Mouse (Mus musculus) adrenal gland, adult 2 months (tissue): Measurements from ENCODE around the gene Engase. TPM values are rescaled to one million over a fixed set of nuclear protein-coding genes. Genes with fewer than 3 reads are reported as not detected.

Experiments
- DNase-seq: peaks from one replicate; pipeline ENCODE4 v3.0.0; 2021
- polyA plus RNA-seq: library from polyadenylated mRNA; depleted of rRNA; stranded (reverse); fragments of >200 nt; gene quantifications from 2 replicates; pipeline ENCODE4 v1.2.3, GENCODE M21; 2012
- total RNA-seq, 2 experiments: library from RNA; stranded (reverse); gene quantifications; 2 replicates each; pipeline ENCODE4 v1.2.3; 2021

The Engase gene
- total and polyA plus RNA-seq, 3 experiments: 10.1 to 40.6 (median 17.1) TPM

DNA sequence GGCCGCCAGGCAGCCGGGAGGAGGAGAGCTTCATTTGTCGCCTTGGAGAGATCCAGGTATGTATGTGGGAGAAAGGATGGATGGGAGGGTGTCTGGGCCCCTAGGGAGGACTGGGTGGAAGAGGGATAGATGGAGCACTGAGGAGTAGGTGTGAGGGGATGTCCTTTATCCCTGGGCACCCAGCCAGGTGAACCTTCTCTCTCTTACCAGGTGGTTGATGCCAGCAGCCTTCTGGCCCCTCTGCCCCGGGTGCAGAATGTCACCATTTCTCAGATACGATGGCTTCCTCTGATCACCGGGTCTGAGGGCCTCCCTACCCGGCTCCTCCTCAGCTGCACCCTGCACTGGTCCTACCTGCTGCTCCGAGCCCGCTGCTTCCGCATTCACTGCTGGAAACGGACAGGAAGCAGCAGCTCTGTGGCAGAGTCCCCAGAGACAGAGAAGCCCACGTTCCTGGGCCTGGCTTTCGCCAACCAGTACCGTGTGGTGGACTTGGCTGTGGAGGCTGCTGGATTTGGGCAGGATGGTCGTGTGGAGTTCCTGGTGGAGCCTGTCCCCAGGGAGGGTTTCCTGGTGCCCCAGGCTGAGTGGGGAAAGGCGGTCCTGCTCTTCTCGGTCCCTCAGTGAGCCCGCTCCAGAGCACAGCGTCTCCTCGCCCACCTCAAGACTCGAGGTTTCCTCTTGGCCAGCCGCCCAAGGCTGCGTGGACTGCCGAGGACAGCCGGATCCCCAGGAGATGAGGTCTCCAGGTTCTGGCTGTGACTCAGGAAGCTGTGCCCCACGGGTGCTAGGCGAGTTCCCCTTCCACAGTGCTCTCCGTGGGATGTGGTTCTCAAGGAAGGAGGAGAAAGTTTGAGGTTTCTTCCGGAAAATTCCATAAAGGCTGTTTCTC, 10.5 kb downstream of the Engase start:
- DNase-seq: no peak

DNA sequence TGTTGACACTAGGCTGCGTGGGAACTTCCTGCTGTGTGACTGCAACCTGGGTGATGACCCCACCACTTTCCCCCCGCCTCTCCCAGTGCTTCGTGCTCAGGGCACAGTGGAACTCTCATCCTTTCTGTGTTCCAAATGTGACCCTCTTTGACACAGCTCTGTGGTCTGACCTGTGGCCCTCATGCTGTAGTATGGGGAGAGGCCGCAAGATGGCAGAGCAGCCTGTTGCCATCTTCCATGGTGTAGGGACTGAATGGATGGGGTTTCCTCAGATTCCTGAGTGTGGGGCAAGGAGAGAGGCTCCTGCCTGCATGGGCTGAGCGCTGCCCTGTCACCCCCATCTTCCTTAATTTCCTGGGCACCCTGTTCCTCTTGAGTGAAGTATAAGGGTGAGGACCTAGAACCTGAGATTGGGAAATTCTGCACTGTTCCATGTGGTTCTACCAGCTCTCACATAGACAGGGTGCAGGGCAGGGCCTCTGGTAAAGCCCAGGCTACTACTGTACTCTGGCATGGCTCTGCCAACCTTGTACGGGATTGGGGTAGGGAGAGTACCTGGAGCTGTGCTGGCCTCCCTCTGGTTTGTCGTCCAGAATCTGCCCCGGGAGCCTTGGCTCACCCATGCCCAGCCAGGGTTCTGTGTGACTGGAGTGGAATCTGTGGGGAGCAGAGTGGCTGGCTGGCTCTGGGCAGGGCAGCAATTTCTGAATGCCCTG, 11.7 kb downstream of the Engase start:
- DNase-seq: no peak

DNA sequence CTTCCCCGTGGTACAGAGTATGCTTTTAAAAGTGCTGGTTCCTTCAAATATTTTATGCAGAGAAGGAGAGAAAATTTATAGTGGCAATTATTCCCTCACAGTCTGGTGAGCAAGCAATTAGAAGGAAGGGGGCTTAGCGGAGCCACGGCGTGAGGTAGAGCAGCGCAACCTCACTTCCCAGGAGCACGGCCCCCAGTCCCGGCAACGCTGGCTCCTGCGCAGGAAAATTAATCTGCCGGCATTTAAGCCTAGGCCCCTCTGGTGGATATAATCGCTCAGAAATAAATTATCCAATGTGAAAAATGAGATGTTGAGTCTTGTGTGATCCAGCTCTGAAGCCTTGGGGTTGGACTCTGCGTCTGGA, 12.3 kb downstream of the Engase start:
- no peak for DNase-seq

DNA sequence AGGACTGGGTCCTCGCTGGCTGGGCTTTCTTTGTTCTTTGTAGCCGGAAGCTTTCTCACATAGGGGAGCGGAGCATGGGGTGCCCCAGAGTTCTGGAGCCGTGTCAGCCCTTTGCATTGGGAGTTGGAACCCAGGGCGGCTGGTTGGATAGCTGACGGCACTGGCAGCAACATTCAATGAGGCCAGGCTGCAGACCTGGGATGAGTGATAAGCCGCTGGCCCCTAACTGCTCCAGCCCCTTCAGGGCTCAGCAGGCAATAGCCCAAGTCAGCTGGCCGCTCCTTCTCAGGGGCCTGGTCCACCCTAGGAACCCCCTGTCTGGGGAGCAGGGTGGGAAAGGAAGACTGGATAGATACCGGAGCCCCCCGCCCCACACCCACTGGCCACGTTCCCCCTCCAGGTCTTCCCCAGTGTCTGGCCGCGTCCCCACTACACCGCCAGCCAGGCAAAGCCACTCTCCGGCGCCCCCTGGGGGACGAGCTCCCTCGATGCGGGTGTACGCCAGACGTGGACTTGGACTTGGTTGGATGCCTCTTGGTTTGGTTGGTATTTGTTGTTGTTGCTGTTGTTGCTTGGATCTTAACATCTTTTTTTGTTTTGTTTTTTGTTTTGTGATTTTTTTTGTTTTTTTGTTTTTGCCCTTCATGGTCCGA, 14.1 kb downstream of the Engase start:
- DNase-seq: peak; percentile 77

DNA sequence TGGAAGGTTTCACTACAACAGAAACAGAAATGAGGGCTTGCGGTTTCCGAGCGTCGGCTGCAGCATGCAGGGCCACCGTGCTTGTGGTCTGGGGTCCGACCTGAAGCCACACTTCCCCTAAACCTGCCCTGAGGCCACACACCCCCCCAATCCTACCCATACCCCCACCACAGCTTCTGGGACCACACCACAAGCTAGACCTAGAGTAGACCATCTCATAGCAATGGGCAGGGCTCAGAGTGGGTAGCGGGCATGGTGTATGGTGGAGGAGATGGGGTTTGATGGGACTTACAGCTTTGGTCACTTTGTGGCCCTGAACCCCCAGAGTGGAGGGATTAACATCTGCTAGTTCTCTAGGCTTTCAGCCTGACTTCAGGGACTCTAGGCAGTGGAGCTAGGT, 14.6 kb downstream of the Engase start:
- no peak for DNase-seq

DNA sequence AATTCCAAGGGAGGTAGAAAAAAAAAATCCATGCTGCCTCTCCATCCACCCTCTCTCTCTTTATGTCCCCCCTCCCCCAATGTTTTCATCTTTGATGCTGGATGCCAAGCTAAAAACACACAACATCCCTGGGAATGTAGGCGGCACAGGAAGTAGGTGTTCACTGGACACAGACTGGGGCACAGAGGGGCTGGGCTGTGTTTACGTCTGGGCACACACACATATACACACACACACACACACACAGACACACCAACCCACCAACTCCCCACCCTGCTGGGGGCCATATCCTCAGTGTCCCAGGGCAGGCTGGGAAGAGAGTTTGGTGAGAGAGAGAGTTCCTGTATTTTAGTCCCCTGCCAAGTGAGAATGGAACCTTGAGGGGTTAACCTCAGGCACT, 16.8 kb downstream of the Engase start:
- no peak for DNase-seq

DNA sequence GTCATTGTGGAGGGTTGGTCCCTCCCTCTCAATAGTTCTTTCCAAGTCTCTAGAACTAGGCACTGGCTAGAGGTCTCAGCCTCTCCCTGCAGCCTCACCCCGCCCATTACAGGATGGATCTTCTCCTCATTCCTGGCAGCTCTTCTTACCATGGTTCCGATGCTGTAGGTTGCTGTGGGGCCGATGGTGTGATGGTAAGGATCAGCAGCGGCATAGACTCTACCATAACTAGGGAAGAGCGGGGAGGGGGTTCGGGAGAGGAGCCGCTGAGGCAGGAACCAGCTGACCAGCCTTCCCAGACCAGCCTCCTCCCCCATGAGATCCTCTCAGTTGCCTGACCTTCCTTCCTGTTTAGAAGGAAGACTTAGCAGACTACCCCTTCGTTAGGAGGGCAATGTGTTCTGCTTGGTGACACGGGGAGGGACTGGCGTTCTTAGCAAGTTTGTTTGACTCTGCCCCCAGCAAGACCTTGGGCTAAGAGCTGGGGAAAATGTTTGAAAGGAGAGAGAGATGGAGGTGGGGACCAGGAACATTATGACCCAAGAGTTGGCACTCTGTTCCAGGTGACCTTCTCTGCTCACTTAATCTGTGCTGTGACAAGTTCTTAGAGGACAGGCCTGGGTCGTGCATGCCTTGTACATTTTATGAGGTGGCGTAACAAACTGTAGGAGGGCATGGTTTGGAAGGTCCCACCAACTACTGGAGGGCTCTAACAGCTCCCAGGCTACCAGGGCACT, 17.5 kb downstream of the Engase start:
- peak; percentile 29 for DNase-seq

DNA sequence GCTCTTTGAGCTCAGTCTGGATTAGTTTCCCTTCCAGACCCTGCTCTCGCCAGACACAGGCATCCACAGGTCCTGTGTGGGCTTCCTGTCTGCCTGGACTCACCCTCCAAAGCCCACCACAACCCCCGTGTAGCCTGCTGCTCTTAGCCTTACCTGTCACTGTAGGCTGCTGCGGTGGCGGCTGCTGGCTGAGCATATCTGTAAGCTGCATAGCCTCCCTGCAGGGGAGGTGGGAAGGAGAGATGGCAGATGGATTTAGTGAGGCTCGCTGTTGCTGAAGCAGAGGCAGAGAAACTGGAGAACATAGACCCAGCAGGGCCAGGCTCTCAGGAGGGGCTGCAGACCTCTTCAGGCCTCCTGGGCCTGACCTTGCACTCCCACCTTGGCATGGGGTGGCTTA, 18.4 kb downstream of the Engase start:
- no peak for DNase-seq

DNA sequence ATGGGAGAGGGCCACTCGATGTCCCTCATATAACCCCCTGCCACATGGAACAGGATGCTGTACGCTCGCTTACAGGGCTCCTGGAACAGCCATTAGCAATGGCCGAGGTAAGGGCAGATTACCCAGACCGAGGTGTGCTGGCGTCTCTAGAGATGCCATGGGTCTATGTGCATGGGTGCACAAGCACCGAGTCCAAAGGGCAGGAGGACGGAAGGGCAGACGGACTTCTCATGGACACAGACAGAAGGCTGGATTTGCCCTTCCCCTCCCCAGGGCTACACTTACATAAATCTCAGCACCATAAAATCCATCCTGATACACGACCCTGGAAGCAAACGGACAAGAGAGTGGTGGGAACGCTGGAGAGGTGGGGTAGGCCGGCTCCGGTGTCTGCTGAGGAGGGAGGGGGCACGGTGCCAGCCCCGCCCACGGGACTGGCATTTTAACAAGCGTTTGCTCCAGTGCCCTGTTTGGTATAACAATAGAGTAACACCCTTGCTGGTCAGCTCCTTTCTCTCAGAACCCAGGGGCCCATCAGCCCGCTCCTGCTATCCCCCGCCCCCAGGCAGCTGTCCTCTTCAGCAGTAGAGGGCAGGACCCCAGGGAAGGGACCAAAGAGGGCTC, 19.5 kb downstream of the Engase start:
- DNase-seq: no peak

DNA sequence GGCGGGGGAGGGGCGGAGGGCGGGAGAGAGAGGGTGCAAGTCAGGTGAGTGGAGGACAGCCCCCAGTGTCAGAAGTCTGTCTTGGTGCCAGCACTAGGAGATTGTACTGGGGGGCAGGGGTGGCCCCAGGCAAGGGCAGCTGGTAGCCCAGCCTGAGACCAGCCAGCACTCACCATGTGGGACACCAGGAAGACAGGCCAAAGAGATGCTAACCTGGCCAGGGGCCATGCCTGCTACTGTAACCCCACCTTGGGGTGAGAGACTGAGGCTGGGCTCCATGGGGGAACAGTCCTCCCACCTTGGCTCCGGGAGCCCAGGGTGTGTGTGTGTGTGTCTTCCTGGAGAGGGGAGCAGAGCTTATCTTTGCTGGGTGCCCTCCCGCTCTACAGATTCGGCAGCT, 26.4 kb downstream of the Engase start:
- no peak for DNase-seq

DNA sequence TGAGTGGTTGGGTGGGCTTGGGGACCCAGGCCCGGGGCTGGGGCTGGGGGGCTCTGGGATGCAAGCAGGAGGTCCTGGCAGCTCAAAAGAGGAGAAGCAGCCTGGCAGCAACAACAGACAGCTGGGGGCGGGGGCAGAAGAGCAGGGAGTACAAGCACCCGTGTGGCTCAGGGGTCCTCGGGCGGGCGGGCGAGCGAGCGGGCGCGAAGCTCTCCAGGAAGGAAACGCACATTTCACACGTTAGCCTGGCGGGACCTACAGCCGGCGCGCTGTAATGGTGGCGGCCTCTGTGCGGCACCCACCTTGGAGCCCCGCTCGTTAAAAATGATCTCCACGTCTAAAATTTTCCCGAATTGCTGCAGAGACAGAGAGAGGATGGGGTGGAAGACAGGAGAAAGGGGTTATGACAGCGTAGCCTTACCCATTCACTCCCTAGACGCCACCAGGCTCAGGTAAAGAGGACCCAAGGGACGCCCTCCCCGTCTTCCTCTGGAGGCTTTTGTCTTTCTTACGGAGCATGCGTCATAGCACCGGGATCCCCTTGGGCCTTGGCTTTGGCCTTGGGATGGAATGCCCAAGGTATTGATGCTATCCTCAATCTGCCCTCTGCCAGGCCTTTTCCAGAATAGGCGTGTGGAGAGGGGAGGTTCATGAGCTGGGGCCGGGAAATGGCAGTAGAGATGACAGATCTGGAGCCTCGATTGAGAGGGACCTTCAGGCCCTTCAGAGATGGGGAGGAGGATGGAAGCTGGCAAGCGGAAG, 27.0 kb downstream of the Engase start:
- peak; percentile 58 for DNase-seq

DNA sequence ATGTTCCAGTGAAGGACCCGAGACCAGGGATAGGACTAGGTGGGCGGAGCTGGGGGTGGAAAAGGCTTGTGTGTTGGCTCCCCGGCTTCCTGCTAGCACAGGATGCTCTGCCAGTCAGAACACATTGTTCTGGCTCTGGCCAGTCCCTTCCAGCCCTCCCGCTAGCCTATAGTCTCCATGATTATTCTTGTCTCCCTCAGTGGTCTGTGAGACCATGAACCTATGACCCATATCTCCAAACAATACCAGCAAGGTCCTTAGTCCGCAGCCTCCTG, 27.5 kb downstream of the Engase start:
- no peak for DNase-seq

DNA sequence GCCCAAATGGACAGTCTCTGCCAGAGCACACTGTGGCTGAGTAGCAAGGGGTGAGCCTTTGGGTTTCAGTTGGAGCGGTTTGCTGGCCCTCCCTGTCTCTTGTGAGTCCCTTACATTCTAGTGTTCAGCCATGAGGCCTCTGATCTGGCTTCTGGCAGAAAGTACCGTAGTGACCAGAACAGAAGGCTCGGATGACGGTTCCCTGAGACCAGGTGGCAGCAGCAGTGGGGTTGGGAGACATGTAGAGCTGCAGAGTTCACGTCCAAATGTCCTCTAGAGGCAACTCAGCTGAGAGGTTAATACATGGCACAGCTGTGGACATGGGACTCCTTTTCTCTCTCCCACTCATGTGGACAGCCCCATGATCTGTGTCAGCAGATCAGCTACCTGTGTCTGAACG, 30.5 kb downstream of the Engase start:
- DNase-seq: no peak

DNA sequence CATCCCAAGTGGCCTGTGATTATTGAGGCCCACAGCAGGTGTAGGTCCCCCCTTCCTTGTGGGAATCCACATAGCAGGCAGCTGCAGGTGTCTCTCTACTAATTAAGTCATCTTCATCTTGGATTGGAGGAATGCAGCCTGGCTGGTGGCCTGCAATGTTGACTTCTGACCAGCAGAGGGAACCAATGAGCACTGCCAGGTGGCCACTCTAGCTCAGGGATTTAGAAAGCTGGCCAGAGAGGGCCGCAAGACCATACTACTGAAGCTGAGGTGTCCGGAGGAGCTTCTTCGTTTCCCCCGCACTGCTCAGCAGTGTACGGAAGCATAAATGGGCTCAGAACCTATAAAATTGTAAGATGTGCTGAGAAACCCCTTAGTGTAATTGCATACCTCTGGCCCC, 31.3 kb downstream of the Engase start:
- DNase-seq: peak; percentile 70

DNA sequence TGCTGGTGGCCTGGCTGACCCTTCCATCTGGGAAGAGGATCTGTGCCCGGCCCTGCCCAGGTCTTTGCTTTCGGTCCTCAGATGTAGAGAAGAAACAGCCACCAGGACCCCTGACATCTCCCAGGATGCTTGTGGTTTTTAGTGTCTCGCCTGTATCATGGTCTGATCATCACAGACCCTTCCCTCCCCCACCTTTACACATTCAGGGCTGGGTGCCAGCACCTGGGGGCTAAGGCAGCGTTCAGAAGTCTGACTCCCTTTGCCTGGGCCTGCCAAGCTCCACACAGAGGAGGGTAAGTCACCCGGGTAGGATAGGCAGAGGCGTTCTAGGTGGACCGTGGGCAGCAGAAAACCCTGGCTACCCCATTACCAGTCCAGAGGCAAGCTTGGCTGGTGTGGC, 31.7 kb downstream of the Engase start:
- DNase-seq: no peak

DNA sequence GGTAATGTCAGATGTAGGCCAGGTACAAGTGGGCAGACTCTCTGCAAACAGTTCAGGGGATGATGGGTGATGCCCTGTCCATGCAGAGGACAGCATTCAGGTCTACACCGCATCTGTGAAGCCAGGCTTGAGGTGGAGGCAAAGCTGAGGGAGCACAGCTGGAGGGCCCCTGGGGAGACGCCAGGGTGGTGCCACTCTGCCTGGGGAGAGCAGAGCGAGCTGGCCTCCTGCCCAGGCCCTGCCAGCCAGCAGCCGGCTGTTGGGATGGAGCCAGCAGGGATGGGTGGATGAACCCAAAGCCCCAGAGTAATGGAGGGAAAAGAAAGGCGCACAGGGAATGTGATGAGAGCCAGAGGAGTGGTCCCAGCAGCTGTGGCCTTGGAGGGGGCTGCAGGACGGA, 35.2 kb downstream of the Engase start:
- peak; percentile 71 for DNase-seq

DNA sequence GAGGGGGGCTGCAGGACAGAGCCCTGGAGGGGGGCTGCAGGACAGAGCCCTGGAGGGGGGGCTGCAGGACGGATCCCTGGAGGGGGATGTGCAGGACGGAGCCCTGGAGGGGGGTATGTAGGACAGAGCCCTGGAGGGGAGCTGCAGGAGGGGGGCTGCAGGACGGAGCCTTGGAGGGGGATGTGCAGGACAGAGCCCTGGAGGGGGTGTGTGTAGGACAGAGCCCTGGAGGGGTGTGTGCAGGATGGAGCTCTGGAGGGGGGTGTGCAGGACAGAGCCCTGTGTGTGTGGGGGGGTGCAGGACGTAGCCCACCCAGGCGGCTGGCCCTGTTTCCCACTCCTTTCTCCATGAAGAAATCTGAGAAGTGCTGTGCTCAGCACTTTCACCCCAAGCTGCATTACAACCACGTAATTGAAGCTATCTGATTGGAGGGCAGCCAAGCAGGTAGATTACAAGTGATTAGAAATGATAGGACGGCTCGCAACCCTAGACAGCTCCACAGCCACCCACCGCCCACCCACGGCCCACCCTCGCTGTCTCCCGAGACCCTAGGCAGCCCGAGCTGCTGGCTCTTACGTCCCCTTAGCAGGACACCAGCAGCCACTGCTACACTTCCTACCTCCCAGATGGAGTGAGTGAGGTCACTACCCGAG, 35.8 kb downstream of the Engase start:
- DNase-seq: no peak

DNA sequence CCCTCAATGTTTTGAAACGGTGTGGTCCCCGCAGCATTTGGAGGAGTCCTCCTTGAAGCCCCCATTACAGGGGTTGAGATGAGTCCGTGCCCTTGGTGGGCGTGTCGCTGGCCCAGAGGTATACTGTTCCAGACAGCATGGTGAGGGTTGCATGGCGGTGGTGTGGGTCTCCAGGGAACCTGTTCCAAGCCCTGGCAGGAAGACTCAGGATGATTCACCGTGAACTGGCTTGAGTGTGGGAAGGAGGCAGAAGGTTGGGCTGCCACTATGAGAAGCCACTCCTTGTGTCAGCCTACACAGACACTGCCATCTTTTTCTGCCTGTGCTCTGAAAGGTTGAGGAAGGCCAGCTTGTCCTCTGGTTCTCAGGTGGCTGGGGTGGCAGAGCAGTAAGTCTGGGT, 41.3 kb downstream of the Engase start:
- DNase-seq: no peak

DNA sequence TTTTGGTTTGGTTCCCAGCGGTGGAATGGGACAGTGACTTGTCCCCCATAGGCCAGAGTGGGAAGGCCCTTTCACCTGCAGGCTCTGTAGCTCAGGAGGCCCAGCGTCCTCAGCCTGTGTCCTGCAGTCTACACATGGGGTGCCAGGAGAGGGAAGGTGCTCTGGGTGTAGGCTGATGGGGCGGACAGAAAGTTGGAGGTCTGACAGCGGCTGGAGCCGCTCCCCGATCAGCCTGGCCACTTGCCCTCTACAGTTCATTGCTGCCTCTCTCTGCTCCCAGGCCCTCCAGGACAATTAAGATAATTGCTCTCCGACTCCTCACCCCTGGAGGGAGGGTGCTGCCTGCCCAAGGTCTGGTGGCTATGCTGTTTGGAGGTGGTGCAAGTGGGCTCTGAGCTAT, 42.1 kb downstream of the Engase start:
- no peak for DNase-seq

DNA sequence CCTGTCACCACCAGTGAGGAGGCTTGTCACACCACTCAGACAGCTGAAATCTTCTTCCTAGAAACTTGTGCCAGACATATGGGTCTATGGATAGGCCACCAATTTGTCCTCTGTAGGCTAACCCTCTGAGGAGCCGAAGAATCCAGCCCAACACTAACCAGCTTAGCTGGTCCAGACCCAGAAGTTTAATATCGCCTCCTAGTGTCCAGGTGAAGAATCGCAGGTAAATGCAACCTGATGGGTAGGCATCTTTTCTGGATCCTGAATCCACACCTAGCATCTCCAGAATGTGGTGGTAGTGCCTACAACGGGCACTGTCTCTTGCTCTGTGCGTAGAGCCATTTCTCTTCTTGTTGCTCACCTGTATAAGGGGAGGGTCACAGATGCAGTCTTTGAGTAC, 43.6 kb downstream of the Engase start:
- DNase-seq: no peak

DNA sequence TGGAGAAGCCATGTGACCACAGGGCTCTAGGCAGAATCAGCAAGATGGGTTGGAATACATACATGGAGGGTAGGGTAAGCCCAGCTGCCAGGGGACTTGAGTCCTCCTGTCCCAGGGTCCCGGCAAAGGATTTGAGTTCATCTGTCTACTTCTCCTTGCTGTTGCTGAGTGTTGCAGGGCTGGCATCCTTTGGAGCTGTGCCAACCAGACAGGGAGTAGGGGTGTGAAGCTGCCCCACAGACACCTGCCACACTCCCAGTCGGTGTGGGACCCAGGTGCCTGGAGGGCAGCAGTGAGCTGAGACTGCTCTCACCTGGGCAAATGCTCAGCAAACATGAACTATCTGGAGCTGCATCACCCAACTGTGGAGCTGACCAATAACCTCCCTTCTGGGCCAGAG, 44.3 kb downstream of the Engase start:
- DNase-seq: no peak
